Mouse (Mus musculus): Measurements from ENCODE around the gene Cep57. TPM values are rescaled to one million over a fixed set of nuclear protein-coding genes. Genes with fewer than 3 reads are reported as not detected.
"Not testable (repeated sequence)": the region's sequence is repeated elsewhere in the genome, so short reads cannot be mapped to it uniquely, and the experiment has no call there.

Cep57 gene
- total RNA-seq, 2 experiments from 2014 or later = 14.4 to 14.6 TPM

- no peak for DNase-seq (ENCODE audit: low spot score in 2 of 2)
These were observed 22.4 kb downstream of the Cep57 start for GRCm38 (mm10) chr9:13804480-13804879.

GRCm38 (mm10) chr9:13794756-13795155 is 32.2 kb downstream of the Cep57 start:
- DNase-seq (ENCODE audit: low spot score in 2 of 2) = no peak

- DNase-seq (ENCODE audit: low spot score in 2 of 2) = no peak
These were observed 32.6 kb downstream of the Cep57 start for GRCm38 (mm10) chr9:13794302-13794701.

GRCm38 (mm10) chr9:13790864-13791263 is 36.0 kb downstream of the Cep57 start:
- not testable (repeated sequence) for DNase-seq (ENCODE audit: low spot score in 2 of 2)

GRCm38 (mm10) chr9:13781985-13782384 is 44.9 kb downstream of the Cep57 start:
- DNase-seq (ENCODE audit: low spot score in 2 of 2) = no peak

- DNase-seq (ENCODE audit: low spot score in 2 of 2) = no peak
These were observed 52.2 kb downstream of the Cep57 start for GRCm38 (mm10) chr9:13774732-13775131.

GRCm38 (mm10) chr9:13766570-13766969 is 60.3 kb downstream of the Cep57 start:
- no peak for DNase-seq (ENCODE audit: low spot score in 2 of 2)

- no peak for DNase-seq (ENCODE audit: low spot score in 2 of 2)
These were observed 61.3 kb downstream of the Cep57 start for GRCm38 (mm10) chr9:13765624-13766023.

GRCm38 (mm10) chr9:13760430-13760829 is 66.5 kb downstream of the Cep57 start:
- no peak for DNase-seq (ENCODE audit: low spot score in 2 of 2)

Other genes starting within 250 kb of the Cep57 start
- gene Mtmr2, start 78.7 kb downstream of the Cep57 start, total RNA-seq (2021) = 10 to 100 TPM; 48.8 to 55.9 TPM
- 10 to 100 TPM; 14.9 to 16.8 TPM for gene Fam76b, start 609 bp upstream of the Cep57 start, total RNA-seq (2021)